Mouse (Mus musculus): ENCODE data around the gene Cyp4f18.

DNA sequence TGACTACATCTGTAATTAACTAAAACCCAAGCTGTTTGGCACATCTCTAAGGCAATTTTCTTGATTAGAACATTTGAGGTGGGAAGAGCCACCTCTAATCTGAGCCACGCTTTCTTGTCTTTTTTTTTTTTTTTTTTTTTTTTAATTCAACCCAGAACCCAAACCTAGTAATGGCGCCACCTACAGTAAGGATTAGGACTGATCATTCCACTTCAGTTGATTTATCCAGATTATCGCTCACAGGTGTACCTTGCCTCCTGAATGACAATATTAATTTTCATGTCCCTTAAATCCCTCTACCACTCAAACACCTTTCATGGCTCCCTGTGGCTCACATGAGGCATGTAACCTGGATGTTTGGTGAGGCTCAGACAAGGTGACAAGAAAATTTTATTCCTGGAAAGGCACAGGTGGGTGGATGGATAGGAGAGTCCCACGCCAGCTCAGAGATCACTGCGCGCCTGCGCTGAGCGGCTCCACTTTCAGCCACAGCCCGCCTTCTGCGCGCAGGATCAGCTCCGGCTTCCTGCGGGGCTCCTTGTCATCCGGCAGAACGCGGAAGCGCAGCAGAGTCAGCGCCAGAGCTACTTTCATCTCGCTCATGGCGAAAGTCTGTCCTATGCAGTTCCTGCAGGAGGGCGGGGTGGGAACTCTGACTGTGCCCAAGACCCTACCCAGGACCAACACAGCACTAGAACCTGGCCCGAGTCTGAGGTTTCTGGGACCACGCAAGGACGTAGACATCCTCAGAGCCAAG, 21.1 kb downstream of the Cyp4f18 start:
- TF ChIP-seq GATA1 (IDR thresholded peaks at IDR 0.05; ENCODE audit: borderline replicate concordance, low read length) (no peak), FLI1 (IDR thresholded peaks at IDR 0.05; ENCODE audit: low read length) (no peak)

All from megakaryocyte, embryonic 14.5 days (primary cell).